Mouse (Mus musculus) ovary, adult 2 months (tissue): Measurements from ENCODE around the gene Wasl. TPM values are rescaled to one million over a fixed set of nuclear protein-coding genes. Genes with fewer than 3 reads are reported as not detected.

Experiments used
- polyA plus RNA-seq: library from polyadenylated mRNA; depleted of rRNA; stranded (reverse); fragments of >200 nt; gene quantifications from 2 replicates; pipeline ENCODE4 v1.2.3, GENCODE M21; 2012; rRNA removed

Gene Wasl
- polyA plus RNA-seq = 84.3 and 138 TPM in 2 replicates

DNA sequence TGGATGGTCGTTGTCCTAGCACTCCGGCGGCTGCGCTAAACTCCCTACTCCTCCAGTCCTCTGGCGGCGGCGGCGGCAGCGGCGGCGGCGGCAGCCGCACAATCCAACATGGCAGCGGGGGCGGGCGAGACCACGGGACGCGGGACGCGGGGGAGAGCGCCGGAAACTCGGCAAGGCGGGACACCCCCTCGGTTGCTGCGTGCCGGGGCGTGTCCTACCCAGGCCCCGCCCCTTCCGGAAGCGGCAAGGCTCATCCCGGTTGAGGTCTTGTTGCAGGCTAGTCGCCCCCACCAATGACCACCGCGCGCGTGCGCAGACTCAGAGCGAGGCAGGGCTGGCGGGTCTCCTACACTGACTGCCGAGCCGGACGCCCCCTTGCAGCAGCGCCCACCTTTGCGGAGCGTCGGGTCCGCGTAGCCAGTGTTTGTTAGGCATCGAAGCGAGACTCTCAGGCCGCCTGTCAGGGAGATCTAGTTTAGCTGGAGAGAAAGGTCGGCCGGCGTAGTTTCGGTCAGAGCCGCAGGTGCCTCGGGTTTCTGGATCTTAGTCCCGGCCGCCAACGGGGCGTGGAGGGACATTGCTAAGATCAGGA lies at the start of gene Wasl:
Gene Wasl (minus strand): TSS at position 143 of the 592 bp plus-strand sequence.

GRCm38 (mm10) chr6:24597500-24597899 lies 67.3 kb downstream of the Wasl start, which contains the start of gene Lmod2:
Gene Lmod2 (plus strand): TSS chr6:24597762.

Other genes starting within 250 kb of the Wasl start
- gene Iqub, start 149.9 kb downstream of the Wasl start, polyA plus RNA-seq = 0.13 and 0.16 TPM in 2 replicates
- gene Ndufa5, start 137.0 kb downstream of the Wasl start, polyA plus RNA-seq = 0.77 and 1.2 TPM in 2 replicates
- gene Asb15, start 136.9 kb downstream of the Wasl start, polyA plus RNA-seq = not detected in 2 replicates
- not detected in 2 replicates for gene Lmod2, start 67.2 kb downstream of the Wasl start, polyA plus RNA-seq
- gene Hyal6, start 68.2 kb upstream of the Wasl start, polyA plus RNA-seq = not detected in 2 replicates
- gene Hyal4, start 83.3 kb upstream of the Wasl start, polyA plus RNA-seq = not detected in 2 replicates
- gene Spam1, start 126.2 kb upstream of the Wasl start, polyA plus RNA-seq = not detected in 2 replicates
- gene Hyal5, start 193.0 kb upstream of the Wasl start, polyA plus RNA-seq = not detected in 2 replicates